Mouse (Mus musculus) testis, adult 2 months (tissue): Measurements from ENCODE around the gene Nav1. TPM values are rescaled to one million over a fixed set of nuclear protein-coding genes. Genes with fewer than 3 reads are reported as not detected.

ENCODE experiments used
- H3K27ac ChIP-seq: fragments of 200-500 bp; 2 replicates; pipeline ENCODE4 v1.5.1; 2012; ENCODE audit warnings: low read depth, low read length; ENCODE audit not compliant: control insufficient read depth, insufficient read depth
- H3K27me3 ChIP-seq: fragments of 200-500 bp; 2 replicates; pipeline ENCODE4 v1.6.1; 2012; ENCODE audit warnings: mild to moderate bottlenecking, low read length, moderate library complexity; ENCODE audit not compliant: control insufficient read depth, insufficient read depth
- H3K36me3 ChIP-seq: fragments of 200-500 bp; 2 replicates; pipeline ENCODE4 v1.6.1; 2012; ENCODE audit warnings: mild to moderate bottlenecking, low read length; ENCODE audit not compliant: control insufficient read depth, insufficient read depth
- H3K4me1 ChIP-seq: fragments of 200-500 bp; 2 replicates; pipeline ENCODE4 v1.6.1; 2012; ENCODE audit warnings: low read length; ENCODE audit not compliant: control insufficient read depth, insufficient read depth
- H3K4me3 ChIP-seq: fragments of 200-500 bp; 2 replicates; pipeline ENCODE4 v1.5.1; 2012; ENCODE audit warnings: low read depth, mild to moderate bottlenecking, low read length, moderate library complexity, mixed read lengths; ENCODE audit not compliant: control insufficient read depth
- CTCF ChIP-seq: fragments of 200-500 bp; IDR thresholded peaks from 2 replicates; pipeline ENCODE4 v1.5.1; 2012; ENCODE audit warnings: low read depth, mild to moderate bottlenecking, inconsistent platforms, low read length, moderate library complexity; ENCODE audit not compliant: control insufficient read depth, insufficient read depth, insufficient replicate concordance
- POLR2A ChIP-seq: fragments of 200-500 bp; IDR thresholded peaks from 2 replicates; pipeline ENCODE4 v1.6.1; 2012; ENCODE audit warnings: low read depth, mild to moderate bottlenecking, inconsistent platforms, low read length, moderate library complexity; ENCODE audit not compliant: control insufficient read depth
- polyA plus RNA-seq: library from polyadenylated mRNA; depleted of rRNA; stranded (reverse); fragments of >200 nt; gene quantifications from 2 replicates; pipeline ENCODE4 v1.2.3, GENCODE M21; 2012

The Nav1 gene
- polyA plus RNA-seq, 1 experiment: 2.0 TPM

DNA sequence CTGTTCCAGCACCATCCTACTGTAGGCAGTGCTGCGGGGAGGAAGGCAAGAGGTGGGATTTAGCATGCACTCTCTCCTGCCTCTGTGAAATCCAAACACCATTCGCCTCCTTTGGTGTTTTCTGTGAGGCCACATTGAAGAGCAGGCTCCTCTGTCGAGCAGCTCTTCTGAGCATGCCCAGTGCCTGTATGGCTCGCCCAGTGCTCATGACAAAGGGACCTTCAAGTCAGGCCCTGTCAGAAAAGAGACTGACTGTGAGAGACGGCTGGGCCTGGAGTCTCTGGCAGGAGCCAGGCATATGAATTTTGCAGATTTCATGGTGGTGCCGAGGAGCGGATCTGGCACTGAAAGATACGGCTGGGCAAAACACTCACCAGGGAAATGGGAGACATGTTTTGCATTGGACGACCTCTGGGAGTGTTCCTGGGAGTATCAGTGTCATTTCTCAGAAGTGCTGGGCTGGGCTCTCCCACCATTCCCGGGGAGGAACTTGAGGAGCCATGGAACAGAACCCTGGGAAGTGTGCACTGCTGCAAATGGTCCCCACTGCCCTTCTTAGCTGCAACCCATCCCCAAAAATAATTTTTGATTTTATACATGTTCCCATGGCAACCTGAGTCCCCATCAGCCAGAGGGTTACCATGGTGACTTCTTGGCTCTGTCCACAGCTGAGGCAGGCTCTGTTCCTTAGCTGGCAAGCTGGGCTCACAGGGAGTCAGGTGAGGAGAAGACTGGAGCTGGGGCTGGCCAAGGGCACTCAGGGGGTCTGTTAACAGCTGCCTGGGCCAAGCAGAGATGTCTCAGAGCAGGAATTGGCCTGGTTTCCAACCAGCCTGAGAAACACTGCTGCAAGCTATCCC lies 42.2 kb downstream of the Nav1 start:
- Histone ChIP-seq H3K36me3 (no peaks in the 10 kb centered on the region), H3K4me3 (no peak overlapping the region), H3K4me1 (peaks cover 2% of the 10 kb centered on the region; the same call in 1 of the 2 replicates), H3K27ac (no peak overlapping the region), H3K27me3 (no peaks in the 10 kb centered on the region)
- TF ChIP-seq POLR2A (no peak), CTCF (no peak)

DNA sequence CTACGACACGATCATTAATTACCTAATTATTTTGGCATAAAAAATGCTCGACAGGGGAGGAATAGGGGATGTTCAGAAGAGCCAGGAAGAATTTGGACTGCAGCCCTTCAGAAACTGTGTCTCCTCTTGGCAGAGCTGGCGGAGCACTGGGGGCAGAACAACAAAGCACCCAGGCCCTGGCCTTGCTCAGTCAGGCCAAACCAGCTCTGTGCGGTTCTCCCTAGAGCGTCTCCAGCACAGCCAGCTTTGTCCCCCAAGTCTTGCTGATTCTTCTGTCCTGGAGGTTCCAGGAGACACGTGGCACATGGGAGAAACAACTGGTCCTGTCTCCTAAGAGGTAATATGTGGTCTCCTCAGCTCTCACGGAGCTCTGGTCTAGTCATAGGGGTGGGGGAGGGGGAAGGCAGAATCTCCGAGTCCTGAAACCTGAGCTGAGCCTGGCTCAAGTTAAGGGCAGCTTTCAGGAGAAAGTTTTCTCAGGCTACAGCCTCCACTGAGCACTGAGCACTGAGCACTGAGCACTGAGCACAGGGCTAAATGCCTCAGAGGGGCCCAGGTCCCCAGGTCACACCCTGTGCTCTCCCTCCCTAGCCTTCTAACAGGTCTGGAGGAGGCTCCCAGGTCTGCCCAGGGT lies 43.2 kb downstream of the Nav1 start:
- Histone ChIP-seq H3K27ac (no peak overlapping the region), H3K27me3 (no peaks in the 10 kb centered on the region), H3K4me3 (no peak overlapping the region), H3K36me3 (no peaks in the 10 kb centered on the region), H3K4me1 (peaks cover 2% of the 10 kb centered on the region; the same call in 1 of the 2 replicates)
- TF ChIP-seq POLR2A (no peak), CTCF (no peak)

DNA sequence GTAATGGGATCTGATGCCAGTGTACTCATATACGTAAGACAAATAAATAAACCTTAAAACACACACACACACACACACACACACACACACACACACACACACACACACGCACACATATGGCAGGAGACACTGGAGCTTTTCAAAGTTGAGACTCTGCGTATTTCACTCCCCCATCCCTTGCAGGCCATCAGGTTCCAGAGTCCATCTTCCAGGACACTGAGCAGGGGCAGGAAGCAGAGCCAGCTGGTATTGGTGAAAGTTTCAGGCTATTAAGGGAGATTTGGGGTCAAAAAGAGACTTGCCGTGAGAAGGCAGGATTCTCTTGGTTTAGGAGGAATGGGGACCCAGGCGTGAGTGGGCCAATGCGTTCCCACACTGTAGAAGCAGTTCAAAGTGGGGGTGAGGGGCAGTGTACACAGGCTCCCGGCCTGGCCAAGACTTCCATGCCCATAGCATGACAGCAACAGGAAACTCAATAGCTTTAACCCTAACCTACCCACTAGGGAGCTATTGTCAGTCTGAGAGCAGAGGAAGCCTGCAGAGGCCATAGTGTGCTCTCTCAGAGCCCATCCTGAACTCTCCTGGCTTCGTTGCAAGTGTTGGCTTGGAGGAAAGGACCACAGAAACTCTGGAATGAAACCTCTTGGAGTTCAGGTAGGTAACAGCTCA lies 44.0 kb downstream of the Nav1 start:
- no peak for TF ChIP-seq CTCF
- TF ChIP-seq POLR2A: no peak
- no peak overlapping the region for H3K27ac ChIP-seq
- no peak overlapping the region for H3K4me3 ChIP-seq
- H3K4me1 ChIP-seq: peaks cover 2% of the 10 kb centered on the region; the same call in 1 of the 2 replicates
- H3K27me3 ChIP-seq: no peaks in the 10 kb centered on the region
- H3K36me3 ChIP-seq: no peaks in the 10 kb centered on the region

DNA sequence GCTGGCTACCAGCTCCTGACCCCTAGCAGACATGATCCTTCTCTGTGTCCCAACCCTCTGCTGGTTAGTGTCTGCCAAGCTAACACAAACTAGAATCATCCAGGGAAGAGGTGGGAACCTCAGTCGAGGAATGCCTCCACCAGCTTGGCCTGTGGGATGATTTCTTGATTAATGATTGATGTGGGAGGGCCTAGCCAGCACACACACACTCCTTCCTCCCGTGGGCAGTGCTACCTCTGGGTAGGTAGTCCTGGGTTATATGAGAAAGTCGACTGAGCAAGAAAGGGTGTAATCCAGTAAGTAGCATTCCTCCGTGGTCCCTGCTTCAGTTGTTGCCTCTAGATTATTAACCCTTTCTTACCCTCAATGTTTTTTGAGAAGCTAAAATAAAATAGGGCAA lies 45.0 kb downstream of the Nav1 start:
- TF ChIP-seq CTCF: no peak
- TF ChIP-seq POLR2A: no peak
- Histone ChIP-seq H3K36me3 (no peaks in the 10 kb centered on the region), H3K4me3 (peak overlapping the region; percentile 50), H3K27ac (no peak overlapping the region), H3K27me3 (no peaks in the 10 kb centered on the region), H3K4me1 (peaks cover 2% of the 10 kb centered on the region; the same call in 1 of the 2 replicates)

DNA sequence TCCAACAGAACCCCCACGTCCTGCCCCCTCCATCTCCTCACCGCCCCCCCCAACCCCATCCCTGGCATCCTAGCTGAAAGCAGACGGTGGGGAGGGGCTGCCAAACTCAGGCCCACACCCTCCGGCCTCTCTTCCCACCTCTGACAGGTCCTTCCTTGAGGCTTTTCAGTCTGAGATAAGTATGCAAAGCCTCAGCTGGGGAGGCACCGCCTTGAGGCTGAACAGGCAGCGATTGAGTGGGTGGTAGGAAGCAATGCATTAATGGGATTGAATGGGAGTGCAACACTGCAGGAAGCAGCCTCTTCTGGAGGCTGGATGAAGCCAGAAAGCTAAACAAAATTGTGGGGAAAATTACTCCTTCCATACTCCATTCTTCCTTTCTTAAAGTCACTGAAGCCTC lies 45.8 kb downstream of the Nav1 start:
- H3K4me1 ChIP-seq: peaks cover 2% of the 10 kb centered on the region; the same call in 1 of the 2 replicates
- H3K4me3 ChIP-seq: peak overlapping the region; percentile 61
- no peaks in the 10 kb centered on the region for H3K36me3 ChIP-seq
- TF ChIP-seq POLR2A: no peak
- TF ChIP-seq CTCF: no peak
- no peaks in the 10 kb centered on the region for H3K27me3 ChIP-seq
- H3K27ac ChIP-seq: no peak overlapping the region

GRCm38 (mm10) chr1:135557976-135558375 lies 49.1 kb downstream of the Nav1 start:
- Histone ChIP-seq H3K27ac (no peak overlapping the region), H3K4me1 (peaks cover 3% of the 10 kb centered on the region; the same call in 1 of the 2 replicates), H3K4me3 (no peak overlapping the region), H3K36me3 (no peaks in the 10 kb centered on the region), H3K27me3 (no peaks in the 10 kb centered on the region)
- no peak for TF ChIP-seq POLR2A
- no peak for TF ChIP-seq CTCF

- peaks cover 4% of the 10 kb centered on the region for H3K4me1 ChIP-seq
- H3K36me3 ChIP-seq: no peaks in the 10 kb centered on the region
- TF ChIP-seq CTCF: no peak
- TF ChIP-seq POLR2A: no peak
- no peak overlapping the region for H3K4me3 ChIP-seq
- no peak overlapping the region for H3K27ac ChIP-seq
- H3K27me3 ChIP-seq: no peaks in the 10 kb centered on the region
Observed at GRCm38 (mm10) chr1:135555885-135556284, 51.2 kb downstream of the Nav1 start.
